Mouse (Mus musculus) kidney, postnatal 0 days (tissue): ENCODE measurements around the gene Gm20388. TPM values are rescaled to one million over a fixed set of nuclear protein-coding genes. Genes with fewer than 3 reads are reported as not detected.

ENCODE experiments used
- ATAC-seq: fragments of 200-750 bp; cut with Nextera tagmentation; replicated peaks from 2 replicates; pipeline ENCODE4 v1.8.0; 2017; ENCODE audit warnings: low read depth, moderate number of reproducible peaks, moderate TSS enrichment, moderate library complexity; ENCODE audit not compliant: low FRiP score
- DNase-seq: peaks from one replicate; pipeline ENCODE4 v3.0.0-alpha.2; 2016; ENCODE audit warnings: low spot score
- H3K27ac ChIP-seq: fragments of 300-500 bp; sonication (generic); 2 replicates; pipeline ENCODE4 v1.5.1; 2014; ENCODE audit warnings: mild to moderate bottlenecking
- H3K27me3 ChIP-seq: fragments of 300-500 bp; sonication (generic); 2 replicates; pipeline ENCODE4 v1.6.1; 2014; ENCODE audit warnings: low read length, mixed read lengths; ENCODE audit not compliant: insufficient read depth
- H3K36me3 ChIP-seq: fragments of 300-500 bp; sonication (generic); 2 replicates; pipeline ENCODE4 v1.6.1; 2014; ENCODE audit warnings: low read length, mixed read lengths; ENCODE audit not compliant: insufficient read depth
- H3K4me1 ChIP-seq: fragments of 300-500 bp; sonication (generic); replicated peaks from 2 replicates; pipeline ENCODE4 v1.6.1; 2014; ENCODE audit warnings: antibody characterized with exemption, low read length, mixed read lengths; ENCODE audit not compliant: insufficient read depth
- H3K4me2 ChIP-seq: fragments of 300-500 bp; sonication (generic); 2 replicates; pipeline ENCODE4 v1.6.1; 2014; ENCODE audit warnings: mild to moderate bottlenecking, low read length, moderate library complexity, mixed read lengths
- H3K4me3 ChIP-seq: fragments of 300-500 bp; sonication (generic); replicated peaks from 2 replicates; pipeline ENCODE4 v1.5.1; 2014; ENCODE audit warnings: low read depth, low read length
- H3K9ac ChIP-seq: fragments of 300-500 bp; sonication (generic); 2 replicates; pipeline ENCODE4 v1.6.1; 2014; ENCODE audit warnings: low read depth, low read length
- H3K9me3 ChIP-seq: fragments of 300-500 bp; sonication (generic); replicated peaks from 2 replicates; pipeline ENCODE4 v1.6.1; 2016; ENCODE audit warnings: low read length, inconsistent platforms, mixed read lengths
- CTCF ChIP-seq: IDR thresholded peaks from 2 replicates; pipeline ENCODE4 v1.5.1; 2016; ENCODE audit warnings: antibody characterized with exemption, low read depth, mild to moderate bottlenecking, moderate library complexity
- WGBS: fragments of 180-500 bp; shearing (Covaris S2); extraction: QIAGEN DNeasy Blood & Tissue Kit; methylation state at CpG from one replicate; pipeline ENCODE4 v1.1.7; 2014; 5-methylcytosine and 5-hydroxymethylcytosine counted together
- polyA plus RNA-seq: library from polyadenylated mRNA; unstranded; fragments of >200 nt; fragmentation: Nextera tagmentation; extraction: Ambion mirVana; gene quantifications from 2 replicates; pipeline ENCODE4 v1.2.1, GENCODE M21; 2015

Gene Gm20388
- polyA plus RNA-seq, 1 experiment from 2014 or later, result not detected

GRCm38 (mm10) chr8:124317821-124318220, 4407.2 kb downstream of the Gm20388 start:
- DNase-seq, result no peak
- WGBS, result 87% methylated on average over 6 of the region's 6 CpGs
- no peak for TF ChIP-seq CTCF
- no peak overlapping the region for H3K9ac ChIP-seq
- no peaks in the 10 kb centered on the region for H3K9me3 ChIP-seq
- ATAC-seq, result no peak
- no peak overlapping the region for H3K4me3 ChIP-seq
- no peak overlapping the region for H3K27ac ChIP-seq
- H3K4me2 ChIP-seq, result no peak overlapping the region
- no peaks in the 10 kb centered on the region for H3K27me3 ChIP-seq
- peaks cover 5% of the 10 kb centered on the region; the same call in 1 of the 2 replicates for H3K4me1 ChIP-seq
- H3K36me3 ChIP-seq, result no peaks in the 10 kb centered on the region; the same call in 1 of the 2 replicates

- peaks cover 5% of the 10 kb centered on the region; the same call in 1 of the 2 replicates for H3K4me1 ChIP-seq
- DNase-seq (no peak), ATAC-seq (no peak)
- no peak overlapping the region for H3K4me3 ChIP-seq
- H3K9me3 ChIP-seq, result no peaks in the 10 kb centered on the region
- H3K4me2 ChIP-seq, result no peak overlapping the region
- TF ChIP-seq CTCF, result no peak
- no peak overlapping the region for H3K9ac ChIP-seq
- H3K27me3 ChIP-seq, result no peaks in the 10 kb centered on the region
- no peak overlapping the region for H3K27ac ChIP-seq
- H3K36me3 ChIP-seq, result peaks cover 2% of the 10 kb centered on the region; the same call in 1 of the 2 replicates
- WGBS, result 76% methylated on average over 10 of the region's 11 CpGs
Measured at GRCm38 (mm10) chr8:124318612-124319315, 4408.1 kb downstream of the Gm20388 start.

DNA sequence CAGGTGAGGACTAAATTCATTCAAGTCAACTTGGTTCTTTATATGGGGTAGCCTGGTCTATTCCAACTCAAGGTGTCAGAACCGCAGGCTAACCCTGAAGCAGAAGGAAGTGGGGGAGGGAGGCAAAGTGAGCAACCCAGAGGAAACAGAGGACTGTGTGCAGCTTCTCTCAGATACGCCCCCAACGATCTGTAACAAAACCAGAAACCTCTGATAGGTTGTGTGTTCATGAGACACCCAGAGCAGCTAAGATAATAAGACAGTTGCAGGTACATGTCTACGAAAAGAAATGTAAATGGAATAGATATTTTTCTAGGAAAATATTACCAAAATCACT, 4408.6 kb downstream of the Gm20388 start:
- no peaks in the 10 kb centered on the region for H3K27me3 ChIP-seq
- 75% methylated on average over 4 of the region's 4 CpGs for WGBS
- TF ChIP-seq CTCF, result no peak
- no peak overlapping the region for H3K4me2 ChIP-seq
- no peak overlapping the region for H3K27ac ChIP-seq
- H3K9ac ChIP-seq, result no peak overlapping the region
- H3K36me3 ChIP-seq, result peaks cover 7% of the 10 kb centered on the region; the same call in 1 of the 2 replicates
- DNase-seq, result no peak
- peaks cover 5% of the 10 kb centered on the region; the same call in 1 of the 2 replicates for H3K4me1 ChIP-seq
- no peaks in the 10 kb centered on the region for H3K9me3 ChIP-seq
- no peak overlapping the region for H3K4me3 ChIP-seq
- no peak for ATAC-seq

- no peaks in the 10 kb centered on the region for H3K27me3 ChIP-seq
- no peaks in the 10 kb centered on the region for H3K9me3 ChIP-seq
- no peak overlapping the region for H3K4me2 ChIP-seq
- TF ChIP-seq CTCF, result no peak
- no peak overlapping the region for H3K9ac ChIP-seq
- H3K4me1 ChIP-seq, result peaks cover 5% of the 10 kb centered on the region; the same call in 1 of the 2 replicates
- 52% methylated on average over 12 of the region's 12 CpGs for WGBS
- no peak overlapping the region for H3K4me3 ChIP-seq
- H3K36me3 ChIP-seq, result peaks cover 21% of the 10 kb centered on the region
- no peak for ATAC-seq
- DNase-seq, result no peak
- H3K27ac ChIP-seq, result no peak overlapping the region
Measured at GRCm38 (mm10) chr8:124321227-124321840, 4410.7 kb downstream of the Gm20388 start.

DNA sequence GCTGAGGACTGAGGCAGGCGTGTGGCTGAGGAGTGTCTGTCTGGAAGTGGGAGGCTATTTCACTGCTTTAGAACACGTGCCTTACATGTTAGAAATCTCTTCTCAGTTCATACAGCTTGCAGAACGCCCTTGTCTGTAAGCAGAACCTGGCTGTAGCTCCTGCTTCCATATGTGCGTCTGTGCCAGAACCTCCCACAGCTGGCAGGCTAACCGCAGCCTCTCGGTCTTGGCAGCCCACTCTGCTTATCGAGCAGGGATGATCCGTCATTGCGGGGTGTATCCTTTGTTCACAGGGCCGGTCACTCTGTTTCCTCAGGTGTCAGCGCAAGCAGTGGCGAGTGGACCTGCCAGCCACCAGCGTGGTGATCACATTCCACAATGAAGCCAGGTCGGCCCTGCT, 4412.7 kb downstream of the Gm20388 start:
- no peaks in the 10 kb centered on the region for H3K27me3 ChIP-seq
- DNase-seq (no peak), ATAC-seq (no peak)
- no peak overlapping the region for H3K27ac ChIP-seq
- H3K4me2 ChIP-seq, result no peak overlapping the region
- no peak overlapping the region for H3K4me3 ChIP-seq
- WGBS, result 87% methylated on average over 14 of the region's 14 CpGs
- no peaks in the 10 kb centered on the region for H3K4me1 ChIP-seq
- no peak for TF ChIP-seq CTCF
- peaks cover 27% of the 10 kb centered on the region for H3K36me3 ChIP-seq
- no peaks in the 10 kb centered on the region for H3K9me3 ChIP-seq
- H3K9ac ChIP-seq, result no peak overlapping the region

- peaks cover 44% of the 10 kb centered on the region for H3K36me3 ChIP-seq
- no peak overlapping the region for H3K4me3 ChIP-seq
- ATAC-seq, result no peak
- no peak overlapping the region for H3K4me2 ChIP-seq
- H3K27ac ChIP-seq, result no peak overlapping the region
- 76% methylated on average over 7 of the region's 7 CpGs for WGBS
- no peak for DNase-seq
- 0 out of 2 replicates have a peak, but pooled peaks cover 3% of the 10 kb centered on the region for H3K4me1 ChIP-seq
- TF ChIP-seq CTCF, result no peak
- H3K27me3 ChIP-seq, result no peaks in the 10 kb centered on the region
- no peak overlapping the region for H3K9ac ChIP-seq
- H3K9me3 ChIP-seq, result no peaks in the 10 kb centered on the region
Measured at GRCm38 (mm10) chr8:124328259-124328658, 4417.6 kb downstream of the Gm20388 start.
